Mouse (Mus musculus): ENCODE measurements at regions not wholly inside any gene's neighbourhood (a gene's known extent, or its start where the extent isn't known, plus 50 kb on each side); places are given as distances from the start of the nearest gene placed in this dataset.

DNA sequence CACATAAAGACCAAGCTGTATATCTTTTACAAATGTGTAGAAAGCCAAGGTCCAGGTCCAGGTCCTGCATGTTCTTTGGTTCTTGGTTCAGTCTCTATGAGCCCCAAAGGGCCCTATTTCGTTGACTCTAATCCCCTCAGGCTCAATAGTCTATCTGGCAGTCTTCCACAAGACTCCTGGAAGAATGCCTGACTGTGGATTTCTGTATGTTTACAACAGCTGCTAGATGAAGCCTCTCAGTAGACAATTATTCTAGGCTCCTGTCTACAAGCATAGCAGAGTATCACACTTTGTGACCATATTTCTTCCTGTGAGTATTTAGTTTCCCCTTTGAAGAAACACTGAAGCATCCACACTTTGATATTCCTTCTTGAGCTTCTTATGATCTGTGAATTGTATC lies 374.6 kb upstream of the Slit2 start:
- peak; percentile 55 for DNase-seq

Measured in kidney, postnatal 10 days (tissue).